Mouse (Mus musculus) T-cell, adult 2 months (primary cell): ENCODE results near the gene Tmem205.
A peak's percentile ranks its signal among the peaks of the same experiment; 100 is the strongest.

Source experiments
- DNase-seq: peaks from one replicate; pipeline ENCODE4 v3.0.0; 2022; ENCODE audit warnings: low spot score

The Tmem205 gene

GRCm38 (mm10) chr9:21927208-21927753 lies at the start of gene Tmem205, which contains the start of gene Ccdc159:
Gene Tmem205, minus strand, starts transcription at chr9:21927556.
Gene Ccdc159, plus strand, starts transcription at chr9:21927471.
- DNase-seq, result no peak

GRCm38 (mm10) chr9:21976626-21977175 lies 49.3 kb upstream of the Tmem205 start:
- DNase-seq, result no peak

- DNase-seq, result no peak
Measured at GRCm38 (mm10) chr9:21969304-21969703, 41.9 kb upstream of the Tmem205 start.

- DNase-seq, result no peak
Measured at GRCm38 (mm10) chr9:21968883-21969282, 41.5 kb upstream of the Tmem205 start.

GRCm38 (mm10) chr9:21963417-21963816 lies 36.1 kb upstream of the Tmem205 start, which contains the start of gene Epor:
Gene Epor, minus strand, starts transcription at chr9:21963506.
- DNase-seq, result no peak

- DNase-seq, result peak; percentile 62
Measured at GRCm38 (mm10) chr9:21962416-21963059, 35.2 kb upstream of the Tmem205 start.

- DNase-seq, result no peak
Measured at GRCm38 (mm10) chr9:21962010-21962409, 34.7 kb upstream of the Tmem205 start.

GRCm38 (mm10) chr9:21961366-21961980 lies 34.1 kb upstream of the Tmem205 start:
- DNase-seq, result no peak

- DNase-seq, result no peak
Measured at GRCm38 (mm10) chr9:21960558-21961208, 33.3 kb upstream of the Tmem205 start.

GRCm38 (mm10) chr9:21960135-21960534 lies 32.8 kb upstream of the Tmem205 start:
- DNase-seq, result no peak

- DNase-seq, result no peak
Measured at GRCm38 (mm10) chr9:21959244-21959643, 31.9 kb upstream of the Tmem205 start.

- DNase-seq, result no peak
Measured at GRCm38 (mm10) chr9:21958372-21958771, 31.0 kb upstream of the Tmem205 start.

GRCm38 (mm10) chr9:21955570-21956281 lies 28.4 kb upstream of the Tmem205 start, which contains the start of gene Swsap1:
Gene Swsap1, plus strand, starts transcription at chr9:21955755.
- peak; percentile 98 for DNase-seq

- DNase-seq, result no peak
Measured at GRCm38 (mm10) chr9:21955225-21955569, 27.8 kb upstream of the Tmem205 start.

GRCm38 (mm10) chr9:21954635-21955034 lies 27.3 kb upstream of the Tmem205 start:
- no peak for DNase-seq

GRCm38 (mm10) chr9:21953600-21953999 lies 26.2 kb upstream of the Tmem205 start:
- DNase-seq, result no peak

GRCm38 (mm10) chr9:21951977-21952376 lies 24.6 kb upstream of the Tmem205 start:
- DNase-seq, result no peak

- DNase-seq, result peak; percentile 39
Measured at GRCm38 (mm10) chr9:21950322-21950721, 23.0 kb upstream of the Tmem205 start.

GRCm38 (mm10) chr9:21948790-21949189 lies 21.4 kb upstream of the Tmem205 start:
- no peak for DNase-seq

- no peak for DNase-seq
Measured at GRCm38 (mm10) chr9:21948146-21948545, 20.8 kb upstream of the Tmem205 start.

GRCm38 (mm10) chr9:21947540-21948130 lies 20.3 kb upstream of the Tmem205 start:
- peak; percentile 19 for DNase-seq
